Mouse (Mus musculus) lung, adult 18-20 months (tissue): ENCODE data around the gene Hps4.
"Not testable (repeated sequence)": the region's sequence is repeated elsewhere in the genome, so short reads cannot be mapped to it uniquely, and the experiment has no call there.

Source experiments
- DNase-seq, 2 experiments: peaks; one replicate each; pipeline ENCODE4 v3.0.0; 2022; ENCODE audit warnings: mixed read lengths in 2 of 2

Gene Hps4

GRCm38 (mm10) chr5:112406017-112406416, 63.1 kb downstream of the Hps4 start:
- no peak for DNase-seq

DNA sequence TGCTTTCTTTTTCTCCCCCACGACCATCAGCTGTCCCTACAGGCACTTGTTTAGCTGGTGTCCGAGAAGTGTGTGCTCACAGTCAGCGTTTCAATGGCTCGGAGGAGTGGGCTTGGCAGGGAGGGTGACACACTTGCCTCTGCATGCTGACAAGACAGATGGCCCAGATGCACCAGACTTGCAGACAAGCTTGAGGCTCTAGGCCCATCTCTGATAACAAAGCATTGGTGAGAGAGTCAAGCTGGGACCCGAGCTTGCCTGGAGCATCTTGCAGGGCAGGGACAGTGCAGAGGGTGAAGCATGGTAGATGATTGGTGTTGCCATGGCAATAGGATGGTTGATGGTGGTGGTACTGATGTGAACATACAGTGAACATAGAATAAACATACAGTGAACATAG, 66.4 kb downstream of the Hps4 start:
- no peak for DNase-seq

- no peak for DNase-seq
These were observed 68.2 kb downstream of the Hps4 start for GRCm38 (mm10) chr5:112411072-112411471.

DNA sequence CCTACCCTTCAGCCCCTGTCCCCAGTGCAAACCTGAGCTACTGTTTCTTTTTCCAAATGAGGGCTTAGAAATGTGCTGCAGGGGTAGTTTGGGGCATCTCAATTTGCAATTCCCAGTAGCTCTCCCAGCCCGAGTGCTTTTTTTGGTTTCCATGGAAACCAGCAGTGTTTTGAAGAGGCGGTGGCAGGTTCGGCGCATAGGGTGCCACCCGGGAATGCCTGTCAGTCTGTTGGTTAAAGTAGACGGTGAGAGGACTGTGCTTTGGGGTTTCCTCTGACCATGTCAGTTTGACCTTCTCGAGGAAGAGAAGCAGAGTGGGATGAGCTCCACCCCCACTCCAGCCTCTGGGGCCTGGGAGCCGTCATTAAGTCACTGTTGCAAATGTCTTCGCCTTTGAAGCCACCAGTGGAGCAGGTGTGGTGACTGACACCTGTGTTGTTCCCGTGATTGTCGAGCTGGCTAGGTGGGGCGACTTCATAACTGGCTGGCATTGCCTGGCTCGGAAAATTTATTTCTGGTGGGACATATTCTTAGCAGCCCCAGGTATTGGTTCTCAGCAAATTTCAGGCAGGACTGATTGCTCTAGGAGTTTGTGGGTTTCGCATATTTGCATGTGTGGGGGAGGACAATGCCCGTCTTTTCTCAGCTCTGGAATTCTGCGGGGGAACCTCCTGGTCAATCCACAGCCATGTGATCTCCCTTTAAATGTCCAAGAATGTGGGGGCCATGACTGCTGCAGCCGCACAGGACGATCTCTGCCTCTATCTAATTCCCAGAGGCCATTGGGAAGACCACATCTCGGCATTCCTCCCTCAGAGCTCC, 68.8 kb downstream of the Hps4 start:
- no peak for DNase-seq

GRCm38 (mm10) chr5:112412781-112413180, 69.9 kb downstream of the Hps4 start:
- not testable (repeated sequence) for DNase-seq

- no peak for DNase-seq
These were observed 73.8 kb downstream of the Hps4 start for GRCm38 (mm10) chr5:112416673-112417072.

DNA sequence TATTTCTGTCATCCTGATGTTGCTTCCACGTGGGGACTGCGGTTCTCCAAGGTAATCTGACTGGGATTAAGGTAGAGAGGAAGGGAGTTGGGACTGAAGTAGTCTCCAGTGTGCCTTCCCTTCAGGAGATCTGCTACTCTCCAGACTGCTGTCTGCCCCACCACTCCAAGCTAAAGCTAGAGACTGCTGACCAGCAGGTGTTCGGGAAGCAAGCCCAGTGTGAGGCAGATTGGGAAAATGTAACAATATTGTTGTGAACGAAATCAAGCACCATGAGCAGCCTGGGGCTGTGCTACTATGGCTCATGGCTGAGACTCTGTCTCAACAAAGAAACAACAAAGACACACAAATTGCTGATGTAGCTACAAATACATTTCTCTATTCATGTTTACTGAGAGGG, 75.1 kb downstream of the Hps4 start:
- no peak for DNase-seq

- DNase-seq = no peak
These were observed 76.7 kb downstream of the Hps4 start for GRCm38 (mm10) chr5:112419535-112419934.

DNA sequence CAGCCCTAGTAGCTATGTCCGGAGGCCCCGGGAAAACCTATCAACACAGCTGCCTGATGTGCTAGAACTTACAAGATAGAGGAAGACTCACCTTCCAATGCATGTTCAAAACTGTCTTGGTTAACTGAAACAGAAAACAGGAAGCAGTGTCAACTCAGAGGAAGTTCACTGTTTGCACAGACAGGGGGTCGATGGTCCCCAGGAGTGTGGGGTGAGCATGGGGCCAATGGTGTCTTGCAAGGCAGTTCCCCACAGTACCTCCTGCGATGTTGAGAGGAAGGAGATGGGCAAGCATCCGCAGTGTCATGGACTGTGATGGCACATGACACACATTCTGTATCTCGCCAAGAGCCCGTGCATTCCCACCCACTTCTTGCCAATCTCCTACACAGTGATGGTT, 83.8 kb downstream of the Hps4 start:
- DNase-seq = no peak

GRCm38 (mm10) chr5:112427283-112427682, 84.4 kb downstream of the Hps4 start:
- peak in 1 of 2 experiments; percentile 20 for DNase-seq
